Mouse (Mus musculus): ENCODE measurements around the gene Cd2. TPM values are rescaled to one million over a fixed set of nuclear protein-coding genes. Genes with fewer than 3 reads are reported as not detected.

Cd2 gene
- polyA plus RNA-seq, 1 experiment, result not detected

DNA sequence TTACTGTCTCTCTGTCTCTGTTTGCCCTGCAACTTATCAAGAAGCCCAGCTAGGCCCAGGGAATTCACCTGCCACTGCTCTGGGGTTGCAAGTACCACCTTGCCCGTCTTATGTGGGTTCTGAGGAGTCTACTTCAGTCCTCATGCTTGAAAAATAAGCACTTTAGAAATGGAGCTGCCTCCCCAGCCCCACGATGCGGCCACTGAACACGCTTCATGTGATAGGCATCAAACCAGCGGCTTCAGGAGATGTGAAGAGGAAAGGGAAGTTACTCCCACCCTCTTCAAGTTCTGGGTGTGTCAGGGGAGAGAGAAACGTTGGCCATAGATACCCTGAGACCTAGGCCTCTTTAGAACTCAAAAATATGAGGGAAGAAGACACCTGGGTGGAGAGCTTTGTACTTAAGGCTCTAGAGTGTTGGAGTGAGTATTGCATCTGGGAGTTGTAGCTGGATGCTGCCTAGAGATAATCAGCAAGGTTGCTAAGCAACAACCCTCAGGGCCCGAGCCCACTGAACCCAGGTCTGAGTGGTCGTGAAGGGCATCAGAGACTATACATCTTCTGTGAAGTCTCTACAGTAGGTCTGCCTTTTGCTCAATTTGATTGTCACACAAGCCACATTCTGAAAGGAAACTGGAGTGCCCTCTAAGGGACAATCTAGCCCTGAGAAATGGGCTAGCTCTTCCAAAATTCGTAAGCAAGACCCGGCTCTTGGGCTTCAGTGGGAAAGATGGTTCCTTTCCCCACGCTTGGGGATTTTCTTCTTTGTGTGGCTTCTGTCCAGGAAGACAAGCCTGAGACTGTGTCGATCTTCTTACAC is 11.0 kb downstream of the Cd2 start:
- no peaks in the 10 kb centered on the region for H3K4me1 ChIP-seq (ENCODE audit: control insufficient read depth, insufficient read depth, low read length)
- no peak overlapping the region for H3K4me3 ChIP-seq (ENCODE audit: insufficient read depth, low read length)
- no peak for TF ChIP-seq POLR2A (IDR thresholded peaks at IDR 0.05; ENCODE audit: borderline replicate concordance, low read depth, low read length)
- no peak for TF ChIP-seq CTCF (IDR thresholded peaks at IDR 0.05; ENCODE audit: low read depth, low read length)

DNA sequence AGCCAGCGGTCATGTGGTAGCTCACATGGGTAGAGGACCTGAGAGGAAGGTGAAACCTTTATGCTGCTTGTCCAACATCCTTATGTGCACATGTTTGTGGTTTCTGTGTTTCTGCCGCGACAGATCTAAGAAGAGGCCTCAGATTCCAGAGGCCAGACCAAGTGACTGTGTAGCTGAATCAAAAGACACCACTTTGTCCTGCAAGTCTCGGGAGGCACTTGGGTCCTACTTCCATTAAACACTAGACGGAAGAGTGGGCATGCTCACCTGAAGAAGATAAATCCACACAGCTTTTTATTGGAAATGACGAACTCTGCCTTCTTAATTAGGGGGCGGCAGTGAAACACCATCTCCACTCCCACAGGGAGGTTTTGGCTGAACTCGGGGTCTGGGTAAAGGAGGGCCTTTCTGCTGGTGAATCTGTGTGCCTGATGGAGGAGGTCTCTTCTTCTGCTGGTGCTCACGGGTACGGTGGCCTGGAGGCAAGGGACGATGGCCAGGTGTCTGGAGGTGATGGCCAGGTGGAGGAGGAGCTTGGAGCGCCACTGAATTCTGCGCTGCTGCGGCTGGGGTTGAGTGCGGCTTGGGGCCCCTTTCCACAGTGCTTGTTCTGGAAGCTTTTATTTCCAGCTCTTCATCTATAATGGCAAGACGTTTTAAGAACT is 12.0 kb downstream of the Cd2 start:
- no peak overlapping the region for H3K4me3 ChIP-seq (ENCODE audit: insufficient read depth, low read length)
- no peak overlapping the region for H3K27ac ChIP-seq (ENCODE audit: insufficient read depth, low read depth, low read length)
- no peak for TF ChIP-seq POLR2A (IDR thresholded peaks at IDR 0.05; ENCODE audit: borderline replicate concordance, low read depth, low read length)
- H3K4me1 ChIP-seq (ENCODE audit: control insufficient read depth, insufficient read depth, low read length), result no peaks in the 10 kb centered on the region

More for the DNA sequence above, 11.0 kb downstream of the Cd2 start:
- H3K27ac ChIP-seq (ENCODE audit: insufficient read depth, low read depth, low read length), result no peak overlapping the region

DNA sequence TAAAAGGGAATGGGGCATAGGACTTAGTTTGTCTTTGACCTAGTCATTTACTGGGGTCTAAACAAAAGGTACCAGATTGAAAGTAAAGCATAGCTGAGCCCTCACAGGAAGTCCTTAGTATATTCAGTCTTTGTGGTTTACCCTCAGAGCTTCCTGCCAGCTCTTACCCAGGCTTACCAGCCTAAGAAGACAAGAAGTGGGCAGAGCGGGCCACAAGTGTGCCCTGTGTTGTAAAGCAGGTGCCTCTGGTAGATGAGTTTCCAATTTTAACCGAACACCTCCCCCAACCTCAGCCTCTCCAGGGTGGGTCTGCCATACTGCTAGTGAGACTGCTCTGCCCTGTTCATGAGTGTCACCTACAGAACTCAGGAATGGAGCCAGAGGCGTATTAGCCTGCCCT is 12.9 kb downstream of the Cd2 start:
- no peak overlapping the region for H3K27ac ChIP-seq (ENCODE audit: insufficient read depth, low read depth, low read length)

DNA sequence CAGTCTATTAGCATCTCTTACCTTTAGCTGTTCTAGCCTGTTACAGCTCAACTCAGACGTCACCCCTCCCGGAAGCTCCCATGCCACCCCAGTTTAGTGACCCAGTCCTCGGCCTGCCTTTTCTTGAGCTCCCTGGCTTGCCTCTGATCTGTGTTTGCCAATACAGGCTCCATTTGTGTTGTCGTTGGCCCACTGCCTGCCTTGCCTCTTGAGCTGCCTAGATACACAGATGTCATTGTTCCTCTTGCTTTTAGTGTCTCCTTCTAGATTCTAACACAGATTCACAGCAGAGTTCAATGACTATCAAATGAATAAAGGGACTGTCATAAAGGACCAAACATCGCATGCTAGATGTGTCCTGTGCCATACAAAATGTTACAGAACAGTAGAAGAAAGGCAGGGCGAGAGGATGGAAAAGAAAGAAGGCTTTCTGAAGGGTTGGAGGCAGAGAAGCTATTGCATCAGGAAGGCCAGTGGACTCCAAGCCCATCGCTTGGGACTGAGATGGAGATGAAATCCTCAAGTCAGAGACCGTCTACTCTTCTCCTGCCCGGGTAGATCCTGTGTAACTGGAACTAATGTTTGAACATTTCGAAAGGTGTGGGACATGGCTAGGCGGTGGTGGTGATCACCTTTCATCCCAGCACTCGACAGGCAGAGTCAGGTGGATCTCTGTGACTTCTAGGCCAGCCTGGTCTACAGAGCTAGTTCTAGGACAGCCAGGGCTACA is 13.5 kb downstream of the Cd2 start:
- TF ChIP-seq POLR2A (IDR thresholded peaks at IDR 0.05; ENCODE audit: borderline replicate concordance, low read depth, low read length) (no peak), CTCF (IDR thresholded peaks at IDR 0.05; ENCODE audit: low read depth, low read length) (no peak)
- no peak overlapping the region for H3K4me3 ChIP-seq (ENCODE audit: insufficient read depth, low read length)
- H3K27ac ChIP-seq (ENCODE audit: insufficient read depth, low read depth, low read length), result no peak overlapping the region
- H3K4me1 ChIP-seq (ENCODE audit: control insufficient read depth, insufficient read depth, low read length), result no peaks in the 10 kb centered on the region

More for the DNA sequence above, 12.9 kb downstream of the Cd2 start:
- H3K4me3 ChIP-seq (ENCODE audit: insufficient read depth, low read length), result no peak overlapping the region
- TF ChIP-seq CTCF (IDR thresholded peaks at IDR 0.05; ENCODE audit: low read depth, low read length) (no peak), POLR2A (IDR thresholded peaks at IDR 0.05; ENCODE audit: borderline replicate concordance, low read depth, low read length) (no peak)
- H3K4me1 ChIP-seq (ENCODE audit: control insufficient read depth, insufficient read depth, low read length), result no peaks in the 10 kb centered on the region

DNA sequence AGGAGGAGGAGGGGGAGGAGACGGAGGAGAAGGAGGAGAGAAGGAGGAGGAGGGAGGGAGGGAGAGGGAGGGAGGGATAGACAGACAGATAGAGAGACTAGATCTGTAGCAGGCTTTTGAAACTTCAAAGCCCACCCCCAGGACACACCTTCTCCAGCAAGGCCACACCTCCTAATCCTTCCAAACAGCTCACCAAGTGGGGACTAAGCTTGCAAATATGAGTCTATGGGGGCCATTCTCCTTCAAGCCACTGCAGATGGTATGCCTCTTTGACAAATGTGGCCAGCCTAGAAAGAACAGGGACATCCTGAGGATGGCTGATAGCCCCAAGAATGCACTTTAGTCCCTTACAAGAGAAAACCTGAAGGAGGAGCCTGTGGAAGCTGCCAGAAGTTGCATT is 15.6 kb downstream of the Cd2 start:
- H3K4me3 ChIP-seq (ENCODE audit: insufficient read depth, low read length), result no peak overlapping the region
- H3K4me1 ChIP-seq (ENCODE audit: control insufficient read depth, insufficient read depth, low read length), result no peaks in the 10 kb centered on the region
- no peak overlapping the region for H3K27ac ChIP-seq (ENCODE audit: insufficient read depth, low read depth, low read length)
- TF ChIP-seq CTCF (IDR thresholded peaks at IDR 0.05; ENCODE audit: low read depth, low read length), result no peak

DNA sequence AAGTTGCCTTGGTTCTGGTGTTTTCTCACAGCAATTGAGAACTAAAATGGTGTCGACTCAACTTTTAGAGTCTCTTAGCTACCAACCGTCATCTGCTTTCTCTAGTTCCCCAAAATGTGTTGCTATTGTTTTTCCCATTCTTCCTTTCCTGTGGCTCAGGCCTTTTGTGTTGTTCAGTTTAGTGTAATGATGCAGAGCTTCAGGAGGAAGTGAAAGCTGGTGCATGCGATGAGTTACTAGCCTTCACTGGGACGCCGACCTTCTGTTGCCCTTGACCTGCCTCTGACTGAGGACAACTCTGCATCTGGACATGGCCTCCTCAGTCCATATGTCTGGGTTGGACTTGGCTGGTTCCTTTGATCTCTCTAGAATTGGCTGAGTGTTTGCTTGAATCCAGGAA is 16.9 kb downstream of the Cd2 start:
- Histone ChIP-seq H3K27ac (ENCODE audit: insufficient read depth, low read depth, low read length) (no peak overlapping the region), H3K4me3 (ENCODE audit: insufficient read depth, low read length) (no peak overlapping the region)
- no peak for TF ChIP-seq POLR2A (IDR thresholded peaks at IDR 0.05; ENCODE audit: borderline replicate concordance, low read depth, low read length)
- TF ChIP-seq CTCF (IDR thresholded peaks at IDR 0.05; ENCODE audit: low read depth, low read length), result no peak

DNA sequence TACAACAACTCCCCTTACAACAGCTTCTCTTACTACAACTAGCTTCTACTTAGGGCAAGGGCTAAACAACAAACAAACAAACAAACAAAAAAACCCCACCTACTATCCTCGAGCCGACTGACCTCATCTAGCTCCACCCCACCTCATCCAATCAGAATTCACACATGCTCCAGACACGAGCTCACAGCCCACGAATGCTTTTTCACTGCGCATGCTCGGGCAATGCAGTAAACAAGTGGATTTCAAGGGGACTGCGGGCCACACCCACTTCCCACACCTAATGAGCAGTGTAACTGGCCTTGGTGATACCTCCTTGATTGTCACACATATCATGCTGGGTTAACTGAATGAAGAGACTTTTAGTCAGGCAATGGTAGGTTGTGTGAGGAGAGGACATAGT is 19.4 kb downstream of the Cd2 start:
- H3K4me1 ChIP-seq (ENCODE audit: control insufficient read depth, insufficient read depth, low read length), result no peaks in the 10 kb centered on the region
- no peak overlapping the region for H3K27ac ChIP-seq (ENCODE audit: insufficient read depth, low read depth, low read length)
- TF ChIP-seq POLR2A (IDR thresholded peaks at IDR 0.05; ENCODE audit: borderline replicate concordance, low read depth, low read length) (no peak), CTCF (IDR thresholded peaks at IDR 0.05; ENCODE audit: low read depth, low read length) (no peak)
- H3K4me3 ChIP-seq (ENCODE audit: insufficient read depth, low read length), result no peak overlapping the region

More for the DNA sequence above, 16.9 kb downstream of the Cd2 start:
- no peaks in the 10 kb centered on the region for H3K4me1 ChIP-seq (ENCODE audit: control insufficient read depth, insufficient read depth, low read length)

DNA sequence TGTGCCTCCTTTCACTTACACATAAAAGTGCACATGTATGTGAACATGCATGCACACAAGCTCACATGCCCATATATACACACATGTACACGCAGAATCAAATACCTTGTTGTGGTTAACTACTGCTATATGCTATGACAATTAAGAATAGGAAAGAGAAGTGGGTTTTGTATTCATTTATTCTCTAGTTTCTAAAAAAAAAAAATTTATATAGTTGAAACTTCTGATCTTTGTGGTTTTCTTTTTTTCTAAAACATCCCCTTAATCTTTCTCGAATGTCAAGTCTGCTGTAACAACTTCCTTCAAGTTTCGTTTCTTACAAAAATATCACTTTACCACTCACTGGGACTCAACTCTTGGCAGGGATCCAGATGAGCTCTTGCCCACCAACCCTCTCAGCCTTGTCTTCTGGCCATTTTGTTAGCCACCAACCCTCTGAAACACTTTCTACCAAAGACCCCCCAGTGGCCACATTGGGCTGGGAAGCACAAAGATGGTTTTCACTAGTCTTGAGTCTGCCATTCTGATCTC is 22.1 kb downstream of the Cd2 start:
- Histone ChIP-seq H3K27ac (ENCODE audit: insufficient read depth, low read depth, low read length) (no peak overlapping the region), H3K4me1 (ENCODE audit: control insufficient read depth, insufficient read depth, low read length) (no peaks in the 10 kb centered on the region), H3K4me3 (ENCODE audit: insufficient read depth, low read length) (no peak overlapping the region)
- TF ChIP-seq CTCF (IDR thresholded peaks at IDR 0.05; ENCODE audit: low read depth, low read length) (no peak), POLR2A (IDR thresholded peaks at IDR 0.05; ENCODE audit: borderline replicate concordance, low read depth, low read length) (no peak)

DNA sequence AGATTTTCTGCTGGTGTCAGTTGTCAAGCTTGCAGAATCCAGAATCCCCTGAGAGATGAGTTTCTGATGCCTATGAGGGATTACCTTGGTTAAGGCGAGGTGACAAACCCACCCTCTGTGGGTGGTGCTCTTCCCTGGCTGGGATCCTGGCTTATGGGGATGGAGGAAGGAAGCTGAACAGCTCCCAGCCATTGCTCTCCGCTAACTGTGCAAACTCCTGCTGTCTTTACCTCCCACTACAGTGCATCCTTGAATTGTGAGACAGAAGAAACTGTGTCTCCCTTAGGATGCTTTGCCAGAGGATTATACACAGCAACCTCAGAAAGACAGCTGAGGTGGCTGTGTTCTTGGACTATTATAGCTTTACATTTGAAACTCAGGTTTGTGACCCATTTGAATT is 28.8 kb downstream of the Cd2 start:
- Histone ChIP-seq H3K4me1 (ENCODE audit: control insufficient read depth, insufficient read depth, low read length) (no peaks in the 10 kb centered on the region), H3K4me3 (ENCODE audit: insufficient read depth, low read length) (no peak overlapping the region), H3K27ac (ENCODE audit: insufficient read depth, low read depth, low read length) (no peak overlapping the region)
- no peak for TF ChIP-seq POLR2A (IDR thresholded peaks at IDR 0.05; ENCODE audit: borderline replicate concordance, low read depth, low read length)
- TF ChIP-seq CTCF (IDR thresholded peaks at IDR 0.05; ENCODE audit: low read depth, low read length), result no peak
